Comparison of ENCODE assay signal across 8 mouse cellular contexts in the genomic region with DNA sequence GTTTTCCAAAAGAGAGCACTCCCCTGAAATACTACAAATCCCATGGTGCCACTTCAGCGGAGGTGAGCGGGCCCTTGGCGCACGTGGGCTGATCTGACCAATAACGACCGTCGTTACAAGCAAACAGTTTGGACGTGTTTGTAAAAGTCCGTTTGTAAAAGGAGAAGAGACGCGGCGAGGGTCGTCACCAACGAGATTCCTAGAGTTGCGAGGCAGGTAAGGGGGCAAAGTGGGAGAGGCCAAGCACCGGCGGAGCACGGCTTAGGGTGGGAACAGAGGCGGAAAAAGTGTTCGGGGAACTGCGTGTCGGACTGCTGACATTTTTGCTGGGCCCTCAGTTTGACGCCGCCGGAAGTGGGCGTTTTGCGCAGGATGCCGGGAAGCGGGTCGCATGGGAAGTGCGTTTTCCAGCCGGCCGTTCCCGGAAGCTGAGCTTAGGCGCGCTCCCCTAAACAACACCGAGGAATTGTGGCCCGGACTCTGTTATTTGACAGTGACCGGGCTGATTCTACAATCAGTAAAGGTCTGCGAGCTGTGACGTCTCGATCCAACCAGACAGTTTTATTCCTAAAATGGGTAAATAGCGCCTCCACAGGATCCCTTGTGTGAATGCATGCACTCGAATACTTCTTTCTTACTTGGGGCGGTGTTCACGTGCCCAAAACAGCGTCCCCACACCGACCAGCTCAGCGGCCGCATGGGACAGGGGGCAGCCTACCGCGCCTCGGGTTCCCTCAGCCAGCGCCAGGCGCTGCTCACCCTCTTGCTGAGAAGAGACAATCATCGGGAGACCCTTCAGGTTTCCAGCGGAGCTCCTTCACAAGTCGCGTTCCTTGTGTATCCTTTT. TPM values are rescaled to one million over a fixed set of nuclear protein-coding genes. Genes with fewer than 3 reads are reported as not detected.
DNase-seq lines count a peak whose midpoint lies in the region; ATAC-seq and TF ChIP-seq lines count a peak whose summit lies in the region.

A gene (plus strand): TSS at position 103 of the 847 bp plus-strand sequence.

- no peak for TF ChIP-seq POLR2A in bone marrow macrophage, adult 2 months (IDR thresholded peaks at IDR 0.05; ENCODE audit: borderline replicate concordance, low read depth, low read length)
- peak; percentile 56 for TF ChIP-seq POLR2A in embryonic fibroblast, embryonic 13.5 days (IDR thresholded peaks at IDR 0.05; ENCODE audit: low read depth, low read length)

- H3K9me3 ChIP-seq in kidney, embryonic 14.5 days (ENCODE audit: control insufficient read depth, low read length), result no peaks in the 10 kb centered on the region
- no peaks in the 10 kb centered on the region for H3K9me3 ChIP-seq in limb, embryonic 15.5 days

- TF ChIP-seq CTCF in bone marrow macrophage, adult 2 months (IDR thresholded peaks at IDR 0.05; ENCODE audit: low read depth, low read length), result no peak
- TF ChIP-seq CTCF in embryonic fibroblast, embryonic 13.5 days (IDR thresholded peaks at IDR 0.05; ENCODE audit: borderline replicate concordance, insufficient read depth, low read length), result no peak

- H3K4me1 ChIP-seq in bone marrow macrophage, adult 2 months (ENCODE audit: control insufficient read depth, insufficient read depth, low read length), result peaks cover 15% of the 10 kb centered on the region
- 0 out of 2 replicates have a peak, but pooled peaks cover 2% of the 10 kb centered on the region for H3K4me1 ChIP-seq in embryonic fibroblast, embryonic 13.5 days (ENCODE audit: control insufficient read depth, insufficient read depth, low read length)
- H3K4me1 ChIP-seq in kidney, embryonic 14.5 days (ENCODE audit: control insufficient read depth, insufficient read depth, low read length), result peaks cover 4% of the 10 kb centered on the region; the same call in 1 of the 2 replicates
- H3K4me1 ChIP-seq in limb, embryonic 15.5 days, result peaks cover 6% of the 10 kb centered on the region

- under 1% methylated on average over 59 of the region's 59 CpGs for WGBS in kidney, embryonic 14.5 days
- under 1% methylated on average over 59 of the region's 59 CpGs for WGBS in limb, embryonic 15.5 days

- no peaks in the 10 kb centered on the region for H3K27me3 ChIP-seq in kidney, embryonic 14.5 days (ENCODE audit: control insufficient read depth, insufficient read depth, low read length)
- no peaks in the 10 kb centered on the region for H3K27me3 ChIP-seq in limb, embryonic 15.5 days

- H3K4me2 ChIP-seq in kidney, embryonic 14.5 days (replicated peaks; ENCODE audit: low read depth, low read length), result peak within 1 kb of the TSS; percentile 65
- peak within 1 kb of the TSS; percentile 78 for H3K4me2 ChIP-seq in limb, embryonic 15.5 days

- peak within 1 kb of the TSS; percentile 92 for H3K4me3 ChIP-seq in bone marrow macrophage, adult 2 months (ENCODE audit: insufficient read depth, low read length)
- H3K4me3 ChIP-seq in embryonic fibroblast, embryonic 13.5 days (ENCODE audit: insufficient read depth, low read length), result peak within 1 kb of the TSS; percentile 56
- peak within 1 kb of the TSS; percentile 86 for H3K4me3 ChIP-seq in kidney, embryonic 14.5 days (ENCODE audit: low read length)
- peak within 1 kb of the TSS; percentile 73 for H3K4me3 ChIP-seq in limb, embryonic 15.5 days

- H3K9ac ChIP-seq in kidney, embryonic 14.5 days (ENCODE audit: low read depth, low read length), result peak within 1 kb of the TSS; percentile 83
- H3K9ac ChIP-seq in limb, embryonic 15.5 days, result peak within 1 kb of the TSS; percentile 74

- H3K27ac ChIP-seq in bone marrow macrophage, adult 2 months (ENCODE audit: insufficient read depth, low read depth, low read length), result peak within 1 kb of the TSS; percentile 95
- peak within 1 kb of the TSS; percentile 84 for H3K27ac ChIP-seq in embryonic fibroblast, embryonic 13.5 days (ENCODE audit: insufficient read depth, low read length)
- peak within 1 kb of the TSS; percentile 95 for H3K27ac ChIP-seq in kidney, embryonic 14.5 days (ENCODE audit: low read depth, low read length)
- H3K27ac ChIP-seq in limb, embryonic 15.5 days, result peak within 1 kb of the TSS; percentile 99

- peak; percentile 94 for ATAC-seq in kidney, embryonic 14.5 days (ENCODE audit: low FRiP score, low TSS enrichment)
- peak; percentile 91 for ATAC-seq in limb, embryonic 15.5 days (ENCODE audit: insufficient number of reproducible peaks, low FRiP score, low TSS enrichment, low read depth)

- H3K36me3 ChIP-seq in kidney, embryonic 14.5 days (ENCODE audit: control insufficient read depth, insufficient read depth, low read length), result peaks cover 36% of the 10 kb centered on the region
- H3K36me3 ChIP-seq in limb, embryonic 15.5 days, result peaks cover 41% of the 10 kb centered on the region

- DNase-seq in A20 (ENCODE audit: low read depth, low spot score), result peak; percentile 98
- peak; percentile 94 to 97 for DNase-seq in heart, adult 9 months (ENCODE audit: low spot score in 2 of 2)
- peak; percentile 87 to 92 for DNase-seq in monocyte, adult 2 months (ENCODE audit: low read depth in 1 of 2, low spot score in 2 of 2)
- DNase-seq in spleen, postnatal 36 days (ENCODE audit: low spot score in 2 of 2), result peak; percentile 91 to 94

RNA-seq across cellular contexts. Expression of the gene that starts here (rescaled TPM):
- 16.6 and 20.3 TPM in 2 replicates for polyA plus RNA-seq in bone marrow macrophage, adult 2 months (2012; ENCODE audit: insufficient read depth, insufficient read length, missing spikeins)
- polyA plus RNA-seq in embryonic fibroblast, embryonic 13.5 days (2011; ENCODE audit: insufficient read length, low read depth, missing spikeins), result 9.6 and 9.7 TPM in 2 replicates
- polyA plus RNA-seq in kidney, embryonic 14.5 days (2014; fragmentation: Nextera tagmentation; extraction: Ambion mirVana), result 23.3 and 23.5 TPM in 2 replicates
- polyA plus RNA-seq in limb, embryonic 15.5 days (2015; fragmentation: Nextera tagmentation; extraction: Ambion mirVana), result 22.9 and 24.5 TPM in 2 replicates

Comparison
In these comparisons a context has a peak if more than half of its experiments do, and no peak if none do; other contexts are left out.
1. Peak in every context shown above with its lines: DNase-seq, ATAC-seq, H3K4me3 ChIP-seq and H3K27ac ChIP-seq.